Mouse (Mus musculus): ENCODE data around the gene Vmn1r118.
"Not testable (repeated sequence)": the region's sequence is repeated elsewhere in the genome, so short reads cannot be mapped to it uniquely, and the experiment has no call there.

GRCm38 (mm10) chr7:20884021-20884420, 28.1 kb downstream of the Vmn1r118 start, which contains the start of gene Vmn1r117:
- TF ChIP-seq CTCF (conservative IDR thresholded peaks at IDR 0.05; ENCODE audit: low read length); POU5F1 (IDR thresholded peaks at IDR 0.05; ENCODE audit: borderline replicate concordance, low read length): not testable (repeated sequence)
